Mouse (Mus musculus): ENCODE results near the gene Efcc1. TPM values are rescaled to one million over a fixed set of nuclear protein-coding genes. Genes with fewer than 3 reads are reported as not detected.

Gene Efcc1
- total and polyA plus RNA-seq, 2 experiments from 2014 or later, result 0.75 TPM; not detected in 1

- Histone ChIP-seq H3K9ac (replicated peaks; ENCODE audit: low read depth, low read length) (no peak overlapping the region), H3K4me1 (ENCODE audit: control insufficient read depth, insufficient read depth) (no peaks in the 10 kb centered on the region), H3K4me3 (ENCODE audit: low read depth, low read length) (no peak overlapping the region), H3K36me3 (replicated peaks; ENCODE audit: control insufficient read depth, insufficient read depth, low read length) (no peaks in the 10 kb centered on the region), H3K27me3 (ENCODE audit: control insufficient read depth, insufficient read depth, low read length) (no peaks in the 10 kb centered on the region), H3K27ac (ENCODE audit: low read depth) (no peak overlapping the region), H3K4me2 (ENCODE audit: low read depth, low read length) (no peak overlapping the region), H3K9me3 (replicated peaks; ENCODE audit: control insufficient read depth, low read length) (no peaks in the 10 kb centered on the region)
- DNase-seq (ENCODE audit: low spot score) (no peak), ATAC-seq (ENCODE audit: insufficient read depth, low read depth) (no peak)
- WGBS, result 70% methylated on average over 4 of the region's 4 CpGs
- no peak for TF ChIP-seq CTCF (IDR thresholded peaks at IDR 0.05; ENCODE audit: low read depth)
- TF ChIP-seq EP300 (IDR thresholded peaks at IDR 0.05; ENCODE audit: low read depth), result no peak
Observed at GRCm38 (mm10) chr6:87714091-87714490, 16.6 kb upstream of the Efcc1 start.

- Histone ChIP-seq H3K27ac (ENCODE audit: low read depth) (no peak overlapping the region), H3K4me3 (ENCODE audit: low read depth, low read length) (no peak overlapping the region), H3K9me3 (replicated peaks; ENCODE audit: control insufficient read depth, low read length) (no peaks in the 10 kb centered on the region), H3K27me3 (ENCODE audit: control insufficient read depth, insufficient read depth, low read length) (no peaks in the 10 kb centered on the region), H3K36me3 (replicated peaks; ENCODE audit: control insufficient read depth, insufficient read depth, low read length) (no peaks in the 10 kb centered on the region), H3K4me2 (ENCODE audit: low read depth, low read length) (no peak overlapping the region), H3K9ac (replicated peaks; ENCODE audit: low read depth, low read length) (no peak overlapping the region), H3K4me1 (ENCODE audit: control insufficient read depth, insufficient read depth) (0 out of 2 replicates have a peak, but pooled peaks cover 3% of the 10 kb centered on the region)
- WGBS, result 7% methylated on average over 13 of the region's 13 CpGs
- DNase-seq (ENCODE audit: low spot score) (peak; percentile 43), ATAC-seq (ENCODE audit: insufficient read depth, low read depth) (peak; percentile 63)
- TF ChIP-seq EP300 (IDR thresholded peaks at IDR 0.05; ENCODE audit: low read depth) (no peak), CTCF (IDR thresholded peaks at IDR 0.05; ENCODE audit: low read depth) (no peak)
Observed at GRCm38 (mm10) chr6:87722631-87723030, 8.0 kb upstream of the Efcc1 start.

DNA sequence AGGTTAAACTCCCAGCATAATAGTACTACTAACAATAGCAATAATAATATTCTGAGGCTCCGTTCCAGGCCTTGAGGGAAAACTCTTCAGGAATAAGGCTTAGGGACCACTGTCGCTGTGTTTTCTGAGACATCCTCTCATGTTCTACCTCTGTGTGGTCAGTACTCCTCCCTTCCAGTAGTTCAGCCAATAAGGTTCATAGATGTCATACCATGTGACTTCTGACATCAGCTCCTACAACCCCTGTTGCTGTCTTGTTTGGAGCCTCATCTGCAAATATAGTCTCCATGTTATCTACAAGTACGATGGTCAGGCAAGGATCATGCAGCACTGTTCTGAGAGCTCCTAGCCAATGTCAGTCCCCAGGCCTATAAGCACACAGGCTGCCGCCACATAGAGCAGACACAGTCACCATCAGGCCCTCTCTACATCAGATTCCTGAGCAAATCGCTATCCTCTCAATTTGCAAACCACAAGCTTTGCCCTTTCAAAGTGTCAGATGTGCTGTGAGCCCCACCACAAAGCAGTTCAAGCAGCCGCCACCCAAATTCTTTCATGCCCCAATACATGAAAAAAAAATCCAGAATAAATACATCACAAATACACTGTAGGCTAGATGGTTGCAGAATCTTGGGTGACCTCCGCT lies 5.3 kb upstream of the Efcc1 start:
- Histone ChIP-seq H3K27me3 (ENCODE audit: control insufficient read depth, insufficient read depth, low read length) (peaks cover 16% of the 10 kb centered on the region), H3K4me2 (ENCODE audit: low read depth, low read length) (no peak overlapping the region), H3K4me3 (ENCODE audit: low read depth, low read length) (no peak overlapping the region), H3K4me1 (ENCODE audit: control insufficient read depth, insufficient read depth) (0 out of 2 replicates have a peak, but pooled peaks cover 3% of the 10 kb centered on the region), H3K9ac (replicated peaks; ENCODE audit: low read depth, low read length) (no peak overlapping the region), H3K9me3 (replicated peaks; ENCODE audit: control insufficient read depth, low read length) (no peaks in the 10 kb centered on the region), H3K36me3 (replicated peaks; ENCODE audit: control insufficient read depth, insufficient read depth, low read length) (no peaks in the 10 kb centered on the region), H3K27ac (ENCODE audit: low read depth) (no peak overlapping the region)
- TF ChIP-seq CTCF (IDR thresholded peaks at IDR 0.05; ENCODE audit: low read depth), result no peak
- no peak for TF ChIP-seq EP300 (IDR thresholded peaks at IDR 0.05; ENCODE audit: low read depth)
- 71% methylated on average over 7 of the region's 7 CpGs for WGBS
- ATAC-seq (ENCODE audit: insufficient read depth, low read depth) (no peak), DNase-seq (ENCODE audit: low spot score) (no peak)

GRCm38 (mm10) chr6:87728102-87728501 lies 2.6 kb upstream of the Efcc1 start:
- ATAC-seq (ENCODE audit: insufficient read depth, low read depth) (no peak), DNase-seq (ENCODE audit: low spot score) (no peak)
- Histone ChIP-seq H3K4me3 (ENCODE audit: low read depth, low read length) (no peak overlapping the region), H3K9me3 (replicated peaks; ENCODE audit: control insufficient read depth, low read length) (no peaks in the 10 kb centered on the region), H3K36me3 (replicated peaks; ENCODE audit: control insufficient read depth, insufficient read depth, low read length) (no peaks in the 10 kb centered on the region), H3K27ac (ENCODE audit: low read depth) (no peak overlapping the region), H3K4me2 (ENCODE audit: low read depth, low read length) (no peak overlapping the region), H3K9ac (replicated peaks; ENCODE audit: low read depth, low read length) (no peak overlapping the region), H3K4me1 (ENCODE audit: control insufficient read depth, insufficient read depth) (peaks cover 13% of the 10 kb centered on the region; the same call in 1 of the 2 replicates), H3K27me3 (ENCODE audit: control insufficient read depth, insufficient read depth, low read length) (peaks cover 43% of the 10 kb centered on the region)
- 50% methylated on average over 3 of the region's 3 CpGs for WGBS
- no peak for TF ChIP-seq EP300 (IDR thresholded peaks at IDR 0.05; ENCODE audit: low read depth)
- TF ChIP-seq CTCF (IDR thresholded peaks at IDR 0.05; ENCODE audit: low read depth), result no peak

DNA sequence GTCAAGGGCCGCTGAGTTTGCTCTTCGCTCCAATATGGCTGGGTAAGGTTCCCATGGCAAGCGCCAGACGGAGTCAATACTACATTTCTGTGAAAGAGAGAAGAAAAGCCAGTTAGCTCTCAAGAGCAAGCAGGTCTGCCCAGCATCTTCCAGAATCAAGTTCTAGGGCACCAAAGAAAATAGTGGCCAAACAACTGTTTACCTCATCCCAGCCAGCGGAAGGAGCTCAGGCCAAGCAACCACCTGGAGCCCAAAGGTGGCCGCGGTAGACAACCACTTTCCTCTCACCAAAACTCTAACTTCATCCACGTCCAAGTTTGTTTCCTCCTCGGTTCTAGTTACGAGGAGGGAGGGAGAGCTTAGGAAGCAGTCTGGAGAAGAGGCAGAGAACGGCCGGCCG lies 528 bp upstream of the Efcc1 start:
- peak overlapping the region; percentile 59 for H3K4me3 ChIP-seq (ENCODE audit: low read depth, low read length)
- 20% methylated on average over 13 of the region's 13 CpGs for WGBS
- peak overlapping the region; percentile 86 for H3K4me2 ChIP-seq (ENCODE audit: low read depth, low read length)
- ATAC-seq (ENCODE audit: insufficient read depth, low read depth), result no peak
- no peak overlapping the region for H3K27ac ChIP-seq (ENCODE audit: low read depth)
- H3K9ac ChIP-seq (replicated peaks; ENCODE audit: low read depth, low read length), result no peak overlapping the region
- peaks cover 47% of the 10 kb centered on the region for H3K27me3 ChIP-seq (ENCODE audit: control insufficient read depth, insufficient read depth, low read length)
- TF ChIP-seq EP300 (IDR thresholded peaks at IDR 0.05; ENCODE audit: low read depth) (no peak), CTCF (IDR thresholded peaks at IDR 0.05; ENCODE audit: low read depth) (no peak)
- DNase-seq (ENCODE audit: low spot score), result no peak
- no peaks in the 10 kb centered on the region for H3K9me3 ChIP-seq (replicated peaks; ENCODE audit: control insufficient read depth, low read length)
- H3K4me1 ChIP-seq (ENCODE audit: control insufficient read depth, insufficient read depth), result peaks cover 19% of the 10 kb centered on the region; the same call in 1 of the 2 replicates
- no peaks in the 10 kb centered on the region for H3K36me3 ChIP-seq (replicated peaks; ENCODE audit: control insufficient read depth, insufficient read depth, low read length)
